Mouse (Mus musculus): ENCODE data around the gene Gca.

DNA sequence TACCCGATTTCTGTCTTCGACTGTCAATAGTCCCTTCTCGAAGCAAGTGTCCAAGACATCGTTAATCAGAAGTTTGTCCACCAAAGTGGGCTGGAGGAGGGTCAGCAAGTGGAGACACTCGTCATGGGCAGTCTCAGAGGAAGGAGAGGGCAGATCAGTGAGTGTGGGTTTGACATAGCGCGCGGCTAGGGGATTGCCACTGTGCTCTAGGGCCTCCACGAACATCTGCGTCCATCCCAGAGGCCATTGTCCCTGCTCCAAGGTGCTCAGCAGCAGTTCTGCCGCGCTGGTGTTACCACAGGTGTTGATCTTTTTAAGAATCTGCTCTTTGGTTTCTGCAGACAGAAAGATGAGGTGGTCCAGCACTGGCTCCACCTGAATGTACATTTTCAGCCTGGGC, 18.6 kb upstream of the Gca start:
- TF ChIP-seq CHD2 (IDR thresholded peaks at IDR 0.05; ENCODE audit: low read length) (no peak), ELF1 (IDR thresholded peaks at IDR 0.05; ENCODE audit: low read depth, low read length) (no peak), JUND (conservative IDR thresholded peaks at IDR 0.05; ENCODE audit: low read depth, low read length) (no peak), HCFC1 (IDR thresholded peaks at IDR 0.05; ENCODE audit: low read depth, low read length) (no peak), BHLHE40 (IDR thresholded peaks at IDR 0.05; ENCODE audit: low read depth, low read length) (no peak), POLR2A (IDR thresholded peaks at IDR 0.05; ENCODE audit: low read depth, low read length) (no peak), ETS1 (conservative IDR thresholded peaks at IDR 0.05; ENCODE audit: low read depth, low read length) (no peak), USF2 (conservative IDR thresholded peaks at IDR 0.05; ENCODE audit: low read depth, low read length) (no peak), POLR2AphosphoS2 (IDR thresholded peaks at IDR 0.05; ENCODE audit: low read depth, low read length) (no peak), CTCF (conservative IDR thresholded peaks at IDR 0.05 in 1 of 2, IDR thresholded peaks at IDR 0.05 in 1 of 2; ENCODE audit: low read depth in 2 of 2, low read length in 2 of 2) (no peak), RAD21 (IDR thresholded peaks at IDR 0.05; ENCODE audit: low read depth, low read length) (no peak), UBTF (IDR thresholded peaks at IDR 0.05; ENCODE audit: low read depth, low read length) (no peak), EP300 (IDR thresholded peaks at IDR 0.05; ENCODE audit: low read length) (no peak), USF1 (IDR thresholded peaks at IDR 0.05; ENCODE audit: low read depth, low read length) (no peak)
